Mouse (Mus musculus) spleen, adult 2 months (tissue): ENCODE measurements around the gene Clec18a. TPM values are rescaled to one million over a fixed set of nuclear protein-coding genes. Genes with fewer than 3 reads are reported as not detected.

Source experiments
- DNase-seq, 2 experiments: peaks; one replicate each; pipeline versions ENCODE4 v3.0.0 to v3.0.0-alpha.2; 2012 to 2021; ENCODE audit warnings: low spot score in 2 of 2, low read depth in 1 of 2
- H3K27ac ChIP-seq: fragments of 200-500 bp; 2 replicates; pipeline ENCODE4 v1.5.1; 2012; ENCODE audit warnings: low read length, inconsistent platforms; ENCODE audit not compliant: insufficient read depth
- H3K27me3 ChIP-seq: fragments of 200-500 bp; 2 replicates; pipeline ENCODE4 v1.6.1; 2012; ENCODE audit warnings: mild to moderate bottlenecking, moderate library complexity, low read length, inconsistent platforms; ENCODE audit not compliant: control insufficient read depth, insufficient read depth
- H3K36me3 ChIP-seq: fragments of 200-500 bp; 2 replicates; pipeline ENCODE4 v1.6.1; 2012; ENCODE audit warnings: mild to moderate bottlenecking, low read length, inconsistent platforms; ENCODE audit not compliant: control insufficient read depth, insufficient read depth
- H3K4me1 ChIP-seq: fragments of 200-500 bp; 2 replicates; pipeline ENCODE4 v1.6.1; 2011; ENCODE audit warnings: inconsistent platforms; ENCODE audit not compliant: control insufficient read depth, insufficient read depth, insufficient read length
- H3K4me3 ChIP-seq: fragments of 200-500 bp; 2 replicates; pipeline ENCODE4 v1.5.1; 2011; ENCODE audit warnings: mild to moderate bottlenecking, inconsistent platforms; ENCODE audit not compliant: insufficient read depth, insufficient read length; ENCODE audit errors: extremely low read depth
- CTCF ChIP-seq: fragments of 200-500 bp; IDR thresholded peaks from 2 replicates; pipeline ENCODE4 v1.5.1; 2011; ENCODE audit warnings: mild to moderate bottlenecking, inconsistent platforms; ENCODE audit not compliant: insufficient read depth, insufficient read length, insufficient replicate concordance; ENCODE audit errors: extremely low read depth
- POLR2A ChIP-seq: fragments of 200-500 bp; IDR thresholded peaks from 2 replicates; pipeline ENCODE4 v1.6.1; 2011; ENCODE audit warnings: low read depth, low read length, inconsistent platforms
- WGBS: fragments of 180-500 bp; shearing (Covaris S2); methylation state at CpG from one replicate; pipeline ENCODE4 v1.1.7; 2018; 5-methylcytosine and 5-hydroxymethylcytosine counted together
- polyA plus RNA-seq: library from polyadenylated mRNA; depleted of rRNA; stranded (reverse); fragments of >200 nt; gene quantifications from 2 replicates; pipeline ENCODE4 v1.2.3, GENCODE M21; 2012

The Clec18a gene
- polyA plus RNA-seq, 1 experiment: not detected

GRCm38 (mm10) chr8:111044003-111044734 is 48.1 kb downstream of the Clec18a start:
- peaks cover 69% of the 10 kb centered on the region for H3K36me3 ChIP-seq
- 55% methylated on average over 2 of the region's 2 CpGs for WGBS
- H3K4me3 ChIP-seq: no peak overlapping the region
- H3K27ac ChIP-seq: no peak overlapping the region
- TF ChIP-seq POLR2A (no peak), CTCF (no peak)
- no peaks in the 10 kb centered on the region for H3K4me1 ChIP-seq
- H3K27me3 ChIP-seq: no peaks in the 10 kb centered on the region
- DNase-seq: no peak

GRCm38 (mm10) chr8:111042546-111042945 is 49.7 kb downstream of the Clec18a start:
- WGBS: 98% methylated on average over 19 of the region's 19 CpGs
- no peak overlapping the region for H3K4me3 ChIP-seq
- TF ChIP-seq POLR2A: no peak
- no peak for TF ChIP-seq CTCF
- no peaks in the 10 kb centered on the region for H3K27me3 ChIP-seq
- H3K4me1 ChIP-seq: no peaks in the 10 kb centered on the region
- DNase-seq: no peak
- H3K36me3 ChIP-seq: peaks cover 62% of the 10 kb centered on the region
- no peak overlapping the region for H3K27ac ChIP-seq

- H3K4me1 ChIP-seq: peaks cover 4% of the 10 kb centered on the region; the same call in 1 of the 2 replicates
- H3K36me3 ChIP-seq: peaks cover 27% of the 10 kb centered on the region
- 97% methylated on average over 15 of the region's 15 CpGs for WGBS
- H3K27me3 ChIP-seq: no peaks in the 10 kb centered on the region
- H3K27ac ChIP-seq: no peak overlapping the region
- no peak overlapping the region for H3K4me3 ChIP-seq
- TF ChIP-seq CTCF: no peak
- TF ChIP-seq POLR2A: no peak
- no peak for DNase-seq
Observed at GRCm38 (mm10) chr8:111036591-111036990, 55.6 kb downstream of the Clec18a start.

- TF ChIP-seq CTCF (no peak), POLR2A (no peak)
- peaks cover 4% of the 10 kb centered on the region for H3K4me1 ChIP-seq
- H3K36me3 ChIP-seq: peaks cover 9% of the 10 kb centered on the region
- H3K27ac ChIP-seq: peak overlapping the region; percentile 68
- DNase-seq: no peak
- H3K27me3 ChIP-seq: no peaks in the 10 kb centered on the region
- WGBS: 27% methylated on average over 12 of the region's 12 CpGs
- H3K4me3 ChIP-seq: peak overlapping the region; percentile 71
Observed at GRCm38 (mm10) chr8:111034276-111034675, 58.0 kb downstream of the Clec18a start.

- TF ChIP-seq POLR2A: no peak; the same call in 1 of the 2 replicates
- TF ChIP-seq CTCF: no peak
- Histone ChIP-seq H3K36me3 (peaks cover 9% of the 10 kb centered on the region), H3K4me3 (peak overlapping the region; percentile 71), H3K4me1 (peaks cover 4% of the 10 kb centered on the region), H3K27me3 (no peaks in the 10 kb centered on the region), H3K27ac (peak overlapping the region; percentile 68)
- 10% methylated on average over 37 of the region's 37 CpGs for WGBS
- DNase-seq: peak; percentile 96 to 99
Observed at GRCm38 (mm10) chr8:111033482-111034215, 58.6 kb downstream of the Clec18a start.

GRCm38 (mm10) chr8:111032916-111033315 is 59.3 kb downstream of the Clec18a start, which contains the start of gene Aars:
Aars (plus strand) TSS chr8:111033144.
- Histone ChIP-seq H3K36me3 (peaks cover 7% of the 10 kb centered on the region), H3K4me3 (peak within 1 kb of the TSS; percentile 71), H3K27ac (peak within 1 kb of the TSS; percentile 68), H3K4me1 (peaks cover 4% of the 10 kb centered on the region), H3K27me3 (no peaks in the 10 kb centered on the region)
- DNase-seq: no peak
- 96% methylated on average over 7 of the region's 7 CpGs for whole genome bisulfite sequencing
- no peak for TF ChIP-seq POLR2A
- TF ChIP-seq CTCF: no peak

- H3K27me3 ChIP-seq: no peaks in the 10 kb centered on the region
- no peak for DNase-seq
- no peak within 1 kb of the TSS for H3K4me3 ChIP-seq
- TF ChIP-seq POLR2A (no peak), CTCF (no peak)
- H3K36me3 ChIP-seq: no peaks in the 10 kb centered on the region
- H3K27ac ChIP-seq: no peak within 1 kb of the TSS
- H3K4me1 ChIP-seq: peaks cover 4% of the 10 kb centered on the region
- WGBS: 97% methylated on average over 19 of the region's 19 CpGs
Observed at GRCm38 (mm10) chr8:111031572-111031971, 60.7 kb downstream of the Clec18a start, which contains the start of gene Ddx19b. Ddx19b (minus strand) TSS chr8:111031751.
